Mouse (Mus musculus) hindbrain, embryonic 10.5 days (tissue): ENCODE measurements around the gene Atg4d. TPM values are rescaled to one million over a fixed set of nuclear protein-coding genes. Genes with fewer than 3 reads are reported as not detected.
"Not testable (repeated sequence)": the region's sequence is repeated elsewhere in the genome, so short reads cannot be mapped to it uniquely, and the experiment has no call there.

Experiments
- DNase-seq: peaks from one replicate; pipeline ENCODE4 v3.0.0-alpha.2; 2017; ENCODE audit warnings: low spot score
- H3K27ac ChIP-seq: fragments of 300-500 bp; sonication (generic); 2 replicates; pipeline ENCODE4 v1.5.1; 2016; ENCODE audit warnings: mild to moderate bottlenecking, moderate library complexity
- H3K27me3 ChIP-seq: fragments of 300-500 bp; sonication (generic); 2 replicates; pipeline ENCODE4 v1.6.1; 2016; ENCODE audit warnings: mild to moderate bottlenecking; ENCODE audit not compliant: poor library complexity, insufficient read depth, severe bottlenecking
- H3K36me3 ChIP-seq: fragments of 300-500 bp; sonication (generic); 2 replicates; pipeline ENCODE4 v1.6.1; 2016; ENCODE audit warnings: mild to moderate bottlenecking, moderate library complexity
- H3K4me1 ChIP-seq: fragments of 300-500 bp; sonication (generic); replicated peaks from 2 replicates; pipeline ENCODE4 v1.6.1; 2016; ENCODE audit warnings: mild to moderate bottlenecking
- H3K4me3 ChIP-seq: fragments of 300-500 bp; sonication (generic); 2 replicates; pipeline ENCODE4 v1.5.1; 2016; ENCODE audit warnings: mild to moderate bottlenecking, moderate library complexity
- H3K9me3 ChIP-seq: fragments of 300-500 bp; sonication (generic); 2 replicates; pipeline ENCODE4 v1.6.1; 2016; ENCODE audit warnings: mild to moderate bottlenecking, moderate library complexity
- WGBS: fragments of 180-500 bp; shearing (Covaris S2); methylation state at CpG from one replicate; pipeline ENCODE4 v1.1.7; 2016; 5-methylcytosine and 5-hydroxymethylcytosine counted together
- polyA plus RNA-seq: library from polyadenylated mRNA; unstranded; fragments of >200 nt; fragmentation: Nextera tagmentation; extraction: Ambion mirVana; gene quantifications from 2 replicates; pipeline ENCODE4 v1.2.1, GENCODE M21; 2016

Atg4d gene
- polyA plus RNA-seq, 1 experiment from 2014 or later = 59.4 TPM

DNA sequence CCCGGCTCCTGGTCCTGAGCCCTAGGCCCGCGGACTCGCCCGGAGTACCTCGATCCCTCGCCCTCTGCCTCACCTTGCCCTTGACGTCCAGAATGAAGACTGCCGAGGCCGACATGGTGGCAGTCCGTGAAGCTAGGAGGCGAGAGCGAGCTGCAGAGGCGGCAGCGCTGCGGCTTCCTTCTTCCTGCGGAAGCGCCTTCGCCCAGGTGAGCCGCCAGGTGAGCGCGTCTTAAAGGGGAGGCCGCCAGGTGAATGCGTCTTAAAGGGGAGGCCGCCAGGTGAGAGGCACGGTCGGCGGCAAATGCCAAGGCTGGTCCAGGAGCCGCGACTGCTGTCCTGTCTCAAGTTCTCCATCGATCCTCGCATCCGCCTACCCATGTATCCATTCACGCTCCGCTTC lies 47.0 kb downstream of the Atg4d start, which contains the start of gene Ap1m2:
Gene Ap1m2 (minus strand): TSS at position 204 of the 400 bp plus-strand sequence.
- peak; percentile 18 for DNase-seq
- Histone ChIP-seq H3K36me3 (no peaks in the 10 kb centered on the region), H3K27ac (no peak within 1 kb of the TSS), H3K27me3 (peaks cover 23% of the 10 kb centered on the region), H3K9me3 (no peaks in the 10 kb centered on the region), H3K4me1 (peaks cover 12% of the 10 kb centered on the region), H3K4me3 (peak within 1 kb of the TSS; percentile 42)
- WGBS = 9% methylated on average over 35 of the region's 35 CpGs

DNA sequence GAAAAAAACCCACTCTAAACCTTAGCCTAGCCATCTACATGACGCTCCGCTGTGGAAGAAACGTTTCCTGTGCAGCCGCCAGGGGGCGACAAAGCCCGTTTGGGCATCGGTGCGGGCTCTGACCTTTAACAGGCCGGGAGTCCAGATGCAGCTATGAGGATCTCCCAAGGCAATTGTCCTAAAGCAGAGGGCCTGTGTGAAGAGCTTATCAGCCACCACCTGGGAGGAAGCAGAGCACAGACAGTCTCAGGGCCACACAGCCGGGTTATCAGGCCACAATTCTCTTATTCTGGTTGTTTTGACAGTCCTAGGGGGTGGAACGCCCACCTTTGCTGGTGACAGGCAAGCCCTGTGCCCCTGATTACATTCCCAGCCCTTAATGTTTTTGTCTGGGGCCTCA lies 48.3 kb downstream of the Atg4d start:
- WGBS = 9% methylated on average over 11 of the region's 11 CpGs
- Histone ChIP-seq H3K4me1 (peaks cover 12% of the 10 kb centered on the region), H3K27ac (no peak overlapping the region), H3K27me3 (peaks cover 23% of the 10 kb centered on the region), H3K4me3 (no peak overlapping the region), H3K9me3 (no peaks in the 10 kb centered on the region), H3K36me3 (no peaks in the 10 kb centered on the region)
- peak; percentile 90 for DNase-seq

DNA sequence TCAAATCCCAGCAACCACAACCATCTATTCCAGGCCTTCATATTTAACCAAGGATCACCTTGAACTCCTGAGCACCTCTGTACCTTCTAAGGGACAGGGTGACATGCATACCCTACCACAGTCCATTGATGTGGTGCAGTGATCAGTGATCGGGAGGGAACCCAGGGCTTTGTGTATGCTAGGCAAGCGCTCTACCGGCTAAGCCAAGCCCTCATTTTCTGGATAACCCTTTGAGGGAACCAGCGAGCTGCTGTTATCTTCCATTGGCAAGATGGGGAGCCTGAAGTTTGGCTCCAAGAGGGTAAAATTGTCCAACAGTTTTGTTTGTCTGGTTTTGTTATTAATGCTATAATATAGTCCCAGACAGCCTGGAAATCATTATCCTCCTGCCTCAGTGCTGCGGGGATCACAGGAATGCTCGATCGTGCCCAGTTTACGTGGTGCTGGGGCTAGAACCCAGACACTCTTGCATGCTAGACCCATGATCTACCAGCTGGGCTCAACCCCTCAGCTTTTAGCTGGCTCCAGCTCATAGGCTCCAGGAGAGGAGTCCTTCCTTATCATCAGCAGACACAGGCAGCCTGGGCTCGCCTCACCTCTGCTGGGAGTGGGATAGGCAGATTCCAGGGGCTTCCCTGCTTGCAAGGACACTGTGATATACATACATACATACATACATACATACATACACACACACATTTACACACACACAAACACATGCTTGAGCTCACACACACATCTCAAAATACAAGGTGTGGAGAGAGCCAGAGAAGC lies 49.5 kb downstream of the Atg4d start:
- no peak for DNase-seq
- Histone ChIP-seq H3K9me3 (no peaks in the 10 kb centered on the region), H3K4me3 (no peak overlapping the region)

DNA sequence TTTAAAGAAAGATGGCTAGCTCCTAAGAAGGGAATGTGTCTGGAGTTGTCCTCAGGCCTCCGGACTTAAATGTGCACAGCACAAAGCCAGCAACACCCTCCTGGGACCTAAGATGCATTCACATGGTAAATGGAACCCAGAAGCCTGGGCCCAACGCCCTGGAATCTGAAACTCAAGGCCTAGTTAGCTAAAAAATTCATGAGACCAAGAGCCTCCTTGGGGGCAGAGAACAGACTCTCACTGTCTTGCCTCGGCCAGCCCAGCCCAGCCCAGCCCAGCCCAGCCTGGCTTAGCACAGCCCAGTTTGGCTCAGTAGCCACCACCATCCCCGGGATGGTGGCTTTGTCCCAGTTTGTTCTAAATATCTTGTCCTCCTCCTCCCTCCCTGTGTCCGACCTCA lies 50.3 kb downstream of the Atg4d start:
- 59% methylated on average over 5 of the region's 5 CpGs for WGBS
- Histone ChIP-seq H3K4me3 (no peak overlapping the region), H3K4me1 (peaks cover 10% of the 10 kb centered on the region), H3K9me3 (no peaks in the 10 kb centered on the region), H3K27ac (no peak overlapping the region), H3K27me3 (peaks cover 23% of the 10 kb centered on the region), H3K36me3 (no peaks in the 10 kb centered on the region)
- no peak for DNase-seq

More for the DNA sequence above, 49.5 kb downstream of the Atg4d start:
- 90% methylated on average over 9 of the region's 9 CpGs for WGBS
- H3K36me3 ChIP-seq = no peaks in the 10 kb centered on the region
- H3K27ac ChIP-seq = no peak overlapping the region
- H3K4me1 ChIP-seq = peaks cover 11% of the 10 kb centered on the region
- H3K27me3 ChIP-seq = peaks cover 23% of the 10 kb centered on the region

DNA sequence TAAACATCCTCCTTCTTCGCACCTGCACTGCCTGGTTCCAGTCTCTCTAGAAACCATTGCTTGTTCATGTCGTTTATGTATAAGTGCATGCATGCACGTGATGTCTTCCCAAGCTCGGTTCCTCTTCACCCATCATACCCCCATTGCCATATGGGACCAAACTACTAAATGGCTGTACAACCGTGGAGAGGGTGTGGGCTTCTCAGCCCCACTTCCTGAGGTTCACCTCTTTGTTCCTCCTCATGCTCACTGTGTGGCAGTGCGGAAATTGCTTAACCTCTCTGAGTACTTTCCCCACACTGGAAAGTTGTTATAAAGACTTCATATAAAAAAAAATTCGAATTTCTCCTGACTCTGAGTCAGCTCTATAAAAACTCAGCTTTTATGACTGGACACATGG lies 51.6 kb downstream of the Atg4d start:
- Histone ChIP-seq H3K4me3 (no peak overlapping the region), H3K36me3 (no peaks in the 10 kb centered on the region), H3K4me1 (peaks cover 19% of the 10 kb centered on the region), H3K27ac (no peak overlapping the region), H3K9me3 (no peaks in the 10 kb centered on the region), H3K27me3 (peaks cover 15% of the 10 kb centered on the region)
- 82% methylated on average over 7 of the region's 7 CpGs for WGBS
- no peak for DNase-seq

DNA sequence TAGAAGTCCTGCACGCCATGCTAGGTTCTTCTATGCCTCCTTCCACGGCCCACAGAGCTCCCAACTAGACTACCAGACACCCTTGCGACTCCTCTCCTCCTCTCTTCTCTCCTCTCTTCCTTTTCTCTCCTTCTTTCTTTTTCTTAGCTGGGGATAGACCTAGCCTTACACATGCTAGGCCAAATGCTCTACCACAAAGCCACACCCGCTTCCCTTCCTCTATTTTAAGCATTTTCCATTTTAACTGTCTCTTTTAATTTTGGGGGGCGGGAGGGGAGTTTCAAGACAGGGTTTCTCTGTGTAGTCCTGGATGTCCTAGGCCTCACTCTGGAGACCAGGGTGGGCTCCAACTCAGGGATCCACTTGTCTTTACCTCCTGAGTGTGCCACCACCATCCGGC lies 53.7 kb downstream of the Atg4d start:
- H3K4me3 ChIP-seq = no peak overlapping the region
- peaks cover 23% of the 10 kb centered on the region for H3K4me1 ChIP-seq
- WGBS = 90% methylated on average over 6 of the region's 6 CpGs
- DNase-seq = no peak
- H3K27me3 ChIP-seq = no peaks in the 10 kb centered on the region
- no peaks in the 10 kb centered on the region for H3K36me3 ChIP-seq
- H3K9me3 ChIP-seq = no peaks in the 10 kb centered on the region
- H3K27ac ChIP-seq = no peak overlapping the region

DNA sequence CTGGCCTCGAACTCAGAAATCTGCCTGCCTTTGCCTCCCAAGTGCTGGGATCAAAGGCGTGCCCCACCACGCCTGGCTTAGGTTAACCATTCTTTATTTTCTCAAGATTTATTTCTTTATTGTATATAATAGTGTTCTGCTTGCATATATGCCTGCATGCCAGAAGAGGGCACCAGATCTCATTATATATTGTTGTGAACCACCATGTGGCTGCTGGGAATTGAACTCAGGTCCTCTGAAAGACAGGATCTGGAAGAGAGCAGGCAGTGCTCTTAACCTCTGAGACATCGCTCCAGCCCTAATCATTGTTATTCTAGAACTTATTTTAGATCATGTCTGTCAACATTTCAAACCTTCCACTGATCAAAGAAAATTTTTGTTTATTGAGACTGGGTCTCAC lies 54.4 kb downstream of the Atg4d start:
- H3K27me3 ChIP-seq = no peaks in the 10 kb centered on the region
- no peak overlapping the region for H3K27ac ChIP-seq
- WGBS = 95% methylated on average over 4 of the region's 4 CpGs
- H3K9me3 ChIP-seq = no peaks in the 10 kb centered on the region
- peaks cover 23% of the 10 kb centered on the region for H3K4me1 ChIP-seq
- peaks cover 2% of the 10 kb centered on the region; the same call in 1 of the 2 replicates for H3K36me3 ChIP-seq
- no peak overlapping the region for H3K4me3 ChIP-seq
- DNase-seq = no peak

DNA sequence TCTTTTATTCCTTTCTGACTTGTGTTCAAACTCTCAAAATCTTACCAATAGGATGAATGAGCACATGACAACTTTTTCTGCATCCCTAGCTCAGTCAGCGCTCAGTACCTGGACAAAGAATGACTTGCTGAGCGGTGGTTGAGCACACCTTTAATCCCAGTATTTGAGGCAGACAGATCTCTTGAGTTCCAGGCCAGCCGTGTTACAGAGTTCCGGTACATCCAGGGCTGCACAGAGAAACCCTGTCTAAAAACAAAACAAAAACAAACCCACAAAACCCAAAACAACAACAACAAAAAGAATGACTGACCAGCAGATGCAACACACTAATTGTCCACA lies 55.2 kb downstream of the Atg4d start:
- 31% methylated on average over 4 of the region's 4 CpGs for WGBS
- peak overlapping the region; percentile 88 for H3K27ac ChIP-seq
- peaks cover 23% of the 10 kb centered on the region for H3K4me1 ChIP-seq

DNA sequence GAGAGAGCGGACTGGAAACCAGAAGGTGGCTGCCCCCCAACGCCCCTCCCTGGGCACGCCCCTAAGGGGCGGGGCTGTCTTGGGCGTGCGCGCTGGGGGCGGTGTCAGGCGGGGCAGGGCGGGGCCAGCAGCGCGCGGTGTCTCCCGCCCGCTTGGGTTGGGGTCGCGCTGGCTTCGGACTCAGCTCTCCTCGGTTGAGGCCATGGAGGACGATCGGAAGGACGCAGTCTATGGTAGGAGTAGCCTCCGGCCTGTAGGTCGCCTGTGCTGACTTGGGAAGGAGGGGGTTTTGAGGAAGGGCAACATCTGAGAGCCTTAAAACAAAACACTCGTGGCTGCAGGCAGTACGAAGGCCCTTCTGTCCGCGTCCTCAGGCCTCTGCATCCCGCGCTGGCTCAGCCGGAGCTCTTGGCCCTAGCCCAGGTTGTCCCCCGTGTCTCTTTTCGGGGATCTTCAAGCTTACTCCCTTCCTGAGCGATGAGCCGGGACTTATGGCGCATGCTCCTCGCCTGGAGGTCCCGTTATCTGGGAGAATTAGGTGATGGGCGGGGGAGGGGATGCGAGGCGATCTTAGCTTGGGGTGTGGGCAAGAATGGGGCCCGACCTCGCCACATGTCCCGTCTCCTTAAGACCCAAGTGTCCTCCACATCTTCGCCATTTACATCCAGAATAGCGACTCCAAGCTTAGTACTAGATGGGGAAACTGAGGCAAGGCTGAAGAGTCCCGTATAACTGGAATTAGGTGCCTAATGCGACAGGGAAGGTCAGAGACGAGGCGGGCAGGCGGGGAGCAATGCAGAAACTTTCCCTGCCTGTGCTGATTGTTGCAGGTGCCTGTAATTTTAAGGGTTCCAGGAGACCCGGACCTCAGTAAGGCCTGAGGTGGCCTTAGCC lies 55.8 kb downstream of the Atg4d start, which contains the start of gene Slc44a2:
Gene Slc44a2 (plus strand): TSS at position 80 of the 894 bp plus-strand sequence.
- Histone ChIP-seq H3K27me3 (no peaks in the 10 kb centered on the region), H3K4me1 (peaks cover 23% of the 10 kb centered on the region), H3K36me3 (peaks cover 12% of the 10 kb centered on the region; the same call in 1 of the 2 replicates), H3K4me3 (peak within 1 kb of the TSS; percentile 87), H3K27ac (peak within 1 kb of the TSS; percentile 88), H3K9me3 (no peaks in the 10 kb centered on the region)
- peak; percentile 91 for DNase-seq
- under 1% methylated on average over 52 of the region's 52 CpGs for WGBS

More for the DNA sequence above, 55.2 kb downstream of the Atg4d start:
- H3K36me3 ChIP-seq = peaks cover 8% of the 10 kb centered on the region; the same call in 1 of the 2 replicates
- H3K27me3 ChIP-seq = no peaks in the 10 kb centered on the region
- DNase-seq = no peak
- peak overlapping the region; percentile 87 for H3K4me3 ChIP-seq
- no peaks in the 10 kb centered on the region for H3K9me3 ChIP-seq

DNA sequence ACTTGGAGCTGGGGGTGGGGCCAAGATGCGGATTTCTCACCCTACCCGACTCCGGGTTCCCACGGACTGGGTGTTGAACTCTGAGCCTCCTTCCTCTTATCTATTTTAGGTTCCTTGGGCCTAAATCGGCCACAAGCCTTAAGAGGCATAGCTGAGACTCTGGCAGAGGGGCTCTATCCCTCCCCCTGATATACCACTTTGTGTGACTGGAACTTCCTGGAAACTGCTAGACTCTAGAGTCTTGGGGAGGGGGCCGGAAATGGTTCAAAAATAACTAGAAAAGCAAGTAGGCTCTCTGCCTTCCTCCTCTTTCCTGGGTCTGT lies 56.4 kb downstream of the Atg4d start:
- Histone ChIP-seq H3K9me3 (no peaks in the 10 kb centered on the region), H3K27me3 (no peaks in the 10 kb centered on the region), H3K27ac (peak overlapping the region; percentile 88), H3K4me3 (peak overlapping the region; percentile 87), H3K4me1 (peaks cover 23% of the 10 kb centered on the region), H3K36me3 (peaks cover 15% of the 10 kb centered on the region; the same call in 1 of the 2 replicates)
- whole genome bisulfite sequencing = 18% methylated on average over 6 of the region's 6 CpGs
- peak; percentile 31 for DNase-seq

DNA sequence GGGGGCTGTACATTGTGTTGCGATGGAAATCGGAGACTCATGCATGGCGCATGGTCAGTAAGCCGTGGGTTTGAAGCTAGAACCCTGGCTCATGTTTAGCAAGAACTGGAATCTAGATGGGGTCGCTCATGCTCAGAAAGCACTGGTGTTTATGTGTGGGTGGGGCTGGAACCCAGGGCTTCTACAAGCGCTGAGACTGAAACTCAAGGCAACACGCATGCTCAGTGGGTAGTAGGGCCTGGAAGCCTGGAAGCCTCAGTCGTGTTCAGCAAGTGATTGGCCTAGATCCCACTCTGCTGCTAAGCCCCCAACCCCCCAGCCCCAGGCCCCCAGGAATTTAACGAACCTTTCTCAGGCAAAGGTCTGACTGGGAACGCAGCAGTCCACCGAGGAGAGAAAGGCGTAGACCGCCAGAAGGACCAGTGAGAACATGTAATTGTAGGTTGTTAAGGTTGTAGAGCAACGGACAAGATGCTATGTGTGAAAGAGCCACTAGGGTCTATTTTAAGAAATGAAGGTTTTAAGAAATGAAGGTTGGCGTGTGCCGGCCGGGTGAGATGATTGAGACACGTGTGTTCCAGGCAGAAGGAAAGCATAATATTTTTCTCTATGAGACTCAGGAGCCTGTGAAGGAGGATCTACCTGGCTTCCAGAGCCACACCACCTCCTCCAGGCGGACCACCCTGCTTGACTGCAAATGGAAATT lies 57.3 kb downstream of the Atg4d start:
- Histone ChIP-seq H3K9me3 (no peaks in the 10 kb centered on the region), H3K4me3 (peak overlapping the region; percentile 87), H3K27me3 (no peaks in the 10 kb centered on the region), H3K27ac (no peak overlapping the region), H3K4me1 (peaks cover 23% of the 10 kb centered on the region), H3K36me3 (peaks cover 17% of the 10 kb centered on the region; the same call in 1 of the 2 replicates)
- no peak for DNase-seq
- WGBS = 90% methylated on average over 19 of the region's 19 CpGs

DNA sequence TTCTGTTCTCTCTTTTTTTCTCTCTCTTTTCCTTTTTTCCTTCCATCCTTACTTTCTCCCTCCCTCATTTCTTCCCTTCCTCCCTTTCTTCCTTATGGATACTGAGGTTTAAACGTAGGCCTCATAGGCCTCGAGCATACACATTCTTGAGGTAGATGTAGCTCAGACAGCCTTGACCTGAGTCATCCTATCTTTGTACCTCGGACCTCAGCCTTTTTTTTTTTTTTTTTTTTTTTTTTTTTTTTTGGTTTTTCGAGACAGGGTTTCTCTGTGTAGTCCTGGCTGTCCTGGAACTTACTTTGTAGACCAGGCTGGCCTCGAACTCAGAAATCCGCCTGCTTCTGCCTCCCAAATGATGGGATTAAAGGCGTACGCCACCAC lies 57.8 kb downstream of the Atg4d start:
- not testable (repeated sequence) for H3K9me3 ChIP-seq, H3K27ac ChIP-seq, DNase-seq, H3K4me3 ChIP-seq, H3K27me3 ChIP-seq
- 91% methylated on average over 8 of the region's 8 CpGs for WGBS
- Histone ChIP-seq H3K36me3 (peaks cover 17% of the 10 kb centered on the region; the same call in 1 of the 2 replicates), H3K4me1 (peaks cover 23% of the 10 kb centered on the region)
